Mouse (Mus musculus): Measurements from ENCODE around the gene Abcc4.

DNA sequence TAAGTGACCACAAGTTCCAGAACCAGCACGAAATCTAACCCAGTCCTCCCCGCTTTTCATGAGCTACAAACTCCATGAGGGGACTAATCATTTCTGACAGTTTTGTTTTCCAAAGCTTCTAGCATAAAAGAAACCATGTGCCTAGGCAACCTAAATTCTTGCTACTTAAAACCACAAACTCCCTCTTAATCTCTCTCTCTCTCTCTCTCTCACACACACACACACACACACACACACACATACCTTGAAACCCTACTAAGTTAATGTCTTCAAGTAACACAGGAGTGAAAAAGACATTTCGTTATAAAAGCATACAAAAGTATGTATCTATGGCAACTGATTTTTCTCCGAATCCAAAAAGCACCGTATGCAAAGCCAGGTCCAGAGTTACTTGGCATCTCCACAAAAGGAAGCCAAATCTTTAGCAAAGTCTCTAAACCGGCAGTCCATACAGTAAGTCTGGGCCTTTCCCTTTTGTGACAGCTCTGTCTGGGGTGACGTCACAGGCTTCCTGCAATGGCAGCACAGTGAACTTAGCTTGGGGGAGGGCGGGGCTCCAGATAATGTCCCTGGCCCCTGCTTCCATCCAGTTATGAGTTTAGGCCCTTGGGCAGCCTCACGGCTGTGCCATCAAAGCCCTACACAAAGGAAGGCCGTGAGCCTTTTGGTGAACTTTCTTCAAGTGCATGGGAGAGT lies 23.5 kb downstream of the Abcc4 start:
- TF ChIP-seq CTCF (IDR thresholded peaks at IDR 0.05) = no peak
- no peak for TF ChIP-seq POLR2A (IDR thresholded peaks at IDR 0.05; ENCODE audit: insufficient read depth, low read depth, low read length)

Measured in heart, adult 2 months (tissue).